Mouse (Mus musculus) sigmoid colon, adult 10 weeks (tissue): Measurements from ENCODE around the gene Manea. TPM values are rescaled to one million over a fixed set of nuclear protein-coding genes. Genes with fewer than 3 reads are reported as not detected.

Source experiments
- polyA plus RNA-seq: library from polyadenylated mRNA; stranded (reverse); fragments of 350-450 nt; fragmentation: Illumina TruSeq; extraction: RNeasy Lipid Tissue Mini Kit (QIAGEN cat#74804); gene quantifications from one replicate; pipeline ENCODE4 v1.2.3, GENCODE M21; 2014; ENCODE audit warnings: low read depth, low replicate concordance

Manea gene
- polyA plus RNA-seq, result 58.0 TPM

GRCm38 (mm10) chr4:26346443-26347106 lies at the start of gene Manea:
Gene Manea, minus strand, starts transcription at chr4:26346891.

